Mouse (Mus musculus) bone marrow macrophage, adult 2 months (primary cell): ENCODE results near the gene Coq6.

Experiments used
- CTCF ChIP-seq: IDR thresholded peaks from 2 replicates; pipeline ENCODE4 v1.5.1; 2012; ENCODE audit warnings: low read depth, mild to moderate bottlenecking, low read length, moderate library complexity
- POLR2A ChIP-seq: IDR thresholded peaks from 2 replicates; pipeline ENCODE4 v1.6.1; 2012; ENCODE audit warnings: mild to moderate bottlenecking, low read depth, low read length, borderline replicate concordance

DNA sequence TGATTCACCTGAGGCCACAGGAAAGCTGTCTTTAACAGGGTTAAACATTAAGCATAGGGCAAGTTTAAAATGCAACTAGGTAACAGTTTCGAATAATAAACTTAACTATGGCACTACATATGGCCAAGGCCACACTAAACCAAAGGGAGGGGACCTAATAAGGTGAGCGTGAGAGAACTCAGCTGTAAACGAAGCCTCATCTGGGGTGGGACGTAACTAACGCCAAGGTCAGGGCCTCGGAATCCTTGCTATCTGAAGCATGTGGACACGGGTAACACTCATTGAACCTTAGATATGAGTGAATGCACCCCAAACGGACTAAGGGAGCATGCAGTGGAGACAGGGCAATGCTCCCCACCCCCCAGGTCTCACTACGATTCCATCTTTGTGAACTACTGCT, 41.5 kb downstream of the Coq6 start:
- no peak for TF ChIP-seq CTCF
- TF ChIP-seq POLR2A: no peak
